Mouse (Mus musculus) thymus, adult 2 months (tissue): ENCODE data around the gene Arfgef2. TPM values are rescaled to one million over a fixed set of nuclear protein-coding genes. Genes with fewer than 3 reads are reported as not detected.

ENCODE experiments used
- DNase-seq: peaks from one replicate; pipeline ENCODE4 v3.0.0; 2021
- H3K27ac ChIP-seq: fragments of 200-500 bp; 2 replicates; pipeline ENCODE4 v1.5.1; 2012; ENCODE audit warnings: low read length, control low read depth; ENCODE audit not compliant: control insufficient read depth, insufficient read depth
- H3K27me3 ChIP-seq: fragments of 200-500 bp; 2 replicates; pipeline ENCODE4 v1.6.1; 2012; ENCODE audit warnings: mild to moderate bottlenecking, low read length, moderate library complexity, mixed read lengths; ENCODE audit not compliant: control insufficient read depth, insufficient read depth
- H3K36me3 ChIP-seq: fragments of 200-500 bp; 2 replicates; pipeline ENCODE4 v1.6.1; 2012; ENCODE audit warnings: mild to moderate bottlenecking, low read length, moderate library complexity; ENCODE audit not compliant: control insufficient read depth, insufficient read depth
- H3K4me1 ChIP-seq: fragments of 200-500 bp; replicated peaks from 2 replicates; pipeline ENCODE4 v1.6.1; 2012; ENCODE audit warnings: low read length; ENCODE audit not compliant: control insufficient read depth, insufficient read depth
- H3K4me3 ChIP-seq: fragments of 200-500 bp; 2 replicates; pipeline ENCODE4 v1.5.1; 2012; ENCODE audit warnings: mild to moderate bottlenecking, low read length, control low read depth, moderate library complexity; ENCODE audit not compliant: control insufficient read depth, insufficient read depth
- CTCF ChIP-seq: fragments of 200-500 bp; IDR thresholded peaks from 2 replicates; pipeline ENCODE4 v1.5.1; 2012; ENCODE audit warnings: mild to moderate bottlenecking, control low read depth, low read length, moderate library complexity, borderline replicate concordance; ENCODE audit not compliant: control insufficient read depth, poor library complexity, insufficient read depth; ENCODE audit errors: extremely low read depth
- POLR2A ChIP-seq: fragments of 200-500 bp; IDR thresholded peaks from 2 replicates; pipeline ENCODE4 v1.6.1; 2012; ENCODE audit warnings: mild to moderate bottlenecking, low read length, control low read depth, moderate library complexity; ENCODE audit not compliant: control insufficient read depth, poor library complexity, insufficient read depth; ENCODE audit errors: extremely low read depth
- WGBS: fragments of 180-500 bp; shearing (Covaris S2); methylation state at CpG from one replicate; pipeline ENCODE4 v1.1.7; 2018; 5-methylcytosine and 5-hydroxymethylcytosine counted together
- polyA plus RNA-seq: library from polyadenylated mRNA; depleted of rRNA; stranded (reverse); fragments of >200 nt; gene quantifications from 2 replicates; pipeline ENCODE4 v1.2.3, GENCODE M21; 2012

Gene Arfgef2
- polyA plus RNA-seq, 1 experiment = 18.7 TPM

DNA sequence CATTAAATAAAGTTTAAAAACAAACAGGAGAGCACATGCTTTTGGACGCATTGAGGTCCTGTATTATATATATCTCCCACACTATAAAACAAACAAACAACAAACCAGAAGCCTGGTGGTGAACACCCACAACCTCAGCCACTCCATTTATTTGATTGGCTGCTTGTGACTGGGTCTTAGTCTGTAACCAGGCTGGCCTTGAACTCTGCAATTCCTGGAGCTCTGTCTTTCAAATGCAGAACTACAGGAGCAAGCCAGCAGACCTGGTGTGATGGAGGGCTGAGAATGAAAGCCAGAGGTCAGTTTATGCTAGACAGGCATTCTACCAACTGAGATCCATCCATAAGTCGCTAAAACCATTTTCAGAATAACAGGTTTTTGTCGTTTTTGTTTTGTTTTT lies 94.4 kb downstream of the Arfgef2 start:
- Histone ChIP-seq H3K27me3 (no peaks in the 10 kb centered on the region), H3K36me3 (peaks cover 9% of the 10 kb centered on the region), H3K27ac (no peak overlapping the region), H3K4me1 (no peaks in the 10 kb centered on the region), H3K4me3 (no peak overlapping the region)
- 86% methylated on average over 3 of the region's 3 CpGs for WGBS
- DNase-seq = no peak
- no peak for TF ChIP-seq POLR2A
- no peak for TF ChIP-seq CTCF

DNA sequence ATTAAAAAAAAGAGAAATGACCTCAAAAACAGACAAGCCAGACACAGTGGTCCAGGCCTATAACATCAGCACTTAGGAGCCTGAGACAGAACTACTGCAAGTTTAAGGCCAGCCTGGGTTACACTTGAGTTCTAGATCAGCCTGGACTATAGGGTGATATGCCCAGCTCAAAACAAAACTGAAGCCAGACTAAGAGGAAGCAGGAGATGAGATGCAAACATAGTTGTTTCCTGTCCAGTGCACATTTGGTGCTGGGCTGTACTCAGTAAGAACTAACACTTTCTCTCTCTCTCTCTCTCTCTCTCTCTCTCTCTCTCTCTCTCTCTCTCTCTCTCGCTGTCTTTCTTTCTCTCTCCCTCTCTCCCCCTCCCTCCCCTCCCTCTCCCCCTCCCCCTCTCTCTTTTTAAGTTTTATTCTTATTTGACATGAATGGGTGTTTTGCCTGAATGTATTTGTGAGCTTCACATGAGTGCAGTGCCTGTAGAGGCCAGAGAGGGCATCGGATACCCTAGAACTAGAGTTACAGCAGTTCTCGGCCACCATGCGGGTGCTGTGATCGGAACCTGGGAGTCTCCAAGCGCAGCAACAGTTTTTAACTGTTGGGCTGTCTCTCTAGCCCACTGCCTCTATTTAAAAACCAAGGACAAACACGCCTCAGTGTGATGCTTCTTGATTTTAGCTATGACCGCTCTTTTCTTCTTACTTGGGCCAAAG lies 95.6 kb downstream of the Arfgef2 start:
- Histone ChIP-seq H3K4me3 (no peak overlapping the region), H3K4me1 (no peaks in the 10 kb centered on the region; the same call in 1 of the 2 replicates), H3K27me3 (no peaks in the 10 kb centered on the region), H3K27ac (no peak overlapping the region), H3K36me3 (peaks cover under 1% of the 10 kb centered on the region; the same call in 1 of the 2 replicates)
- no peak for DNase-seq
- 92% methylated on average over 8 of the region's 8 CpGs for WGBS
- TF ChIP-seq POLR2A = no peak
- TF ChIP-seq CTCF = no peak

DNA sequence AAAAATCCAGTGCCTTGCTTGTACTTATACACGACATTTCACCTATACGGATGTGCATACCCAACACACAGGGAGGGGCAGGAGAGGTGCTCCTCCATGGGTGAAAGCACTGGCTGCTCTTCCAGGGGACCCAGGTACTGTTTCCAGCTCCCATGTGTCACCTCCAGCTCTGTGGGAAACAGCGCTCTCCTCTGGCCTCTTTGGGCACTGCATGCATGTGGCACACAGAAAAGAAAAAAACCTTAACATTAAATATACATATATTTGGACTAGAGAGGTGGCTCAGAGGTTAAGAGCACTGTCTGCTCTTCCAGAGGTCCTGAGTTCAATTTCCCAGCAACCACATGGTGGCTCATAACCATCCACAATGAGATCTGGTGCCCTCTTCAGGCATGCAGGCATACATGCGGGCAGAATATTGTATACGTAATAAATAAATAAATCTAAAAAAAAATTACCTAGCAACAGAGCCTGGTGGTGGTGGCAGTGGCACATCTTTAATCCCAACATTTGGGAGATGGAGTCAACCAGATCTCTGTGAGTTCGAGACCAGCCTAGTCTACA lies 98.4 kb downstream of the Arfgef2 start:
- no peaks in the 10 kb centered on the region for H3K27me3 ChIP-seq
- 95% methylated on average over 6 of the region's 6 CpGs for WGBS
- TF ChIP-seq CTCF (no peak), POLR2A (no peak)

DNA sequence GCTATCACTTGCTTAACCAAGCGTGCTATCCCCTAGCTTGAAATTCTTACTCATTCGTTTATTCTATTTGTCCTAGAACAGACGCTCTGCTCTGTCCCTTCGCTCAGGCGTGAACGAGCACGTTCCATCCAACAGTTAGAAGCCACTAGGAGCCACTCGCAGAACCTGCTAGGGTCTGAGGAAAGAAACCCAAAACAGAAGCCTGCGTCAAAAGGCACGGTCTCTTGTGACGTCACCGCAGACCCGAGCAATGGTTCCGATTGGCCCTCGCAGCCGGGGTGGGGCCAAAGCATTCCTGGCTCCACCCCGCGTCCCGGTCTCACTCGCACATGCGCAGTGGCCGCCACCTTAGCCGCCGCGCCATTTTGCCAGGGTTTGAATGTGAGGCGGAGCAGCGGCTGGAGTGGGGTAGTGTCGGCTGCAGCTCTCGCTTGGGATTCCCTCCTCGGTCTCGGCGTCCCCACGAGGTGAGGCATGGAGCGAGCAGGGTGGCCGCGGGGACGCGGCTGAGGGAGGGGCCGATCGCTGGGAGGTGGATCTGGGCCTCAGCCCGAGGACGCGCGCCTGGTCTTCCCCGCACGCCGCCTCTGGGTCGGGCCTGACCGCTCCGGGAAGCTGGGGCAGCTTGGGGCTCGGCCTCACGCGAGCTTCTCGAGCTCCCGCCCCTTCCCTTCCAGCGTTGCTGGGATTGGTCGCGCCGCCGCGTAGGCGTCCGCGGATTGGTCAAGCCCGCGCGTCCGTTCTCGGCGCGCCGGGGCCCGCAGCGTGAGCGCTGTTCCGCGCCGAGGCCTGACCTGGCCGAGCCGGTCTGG lies 100.5 kb downstream of the Arfgef2 start, which contains the start of gene Cse1l:
Cse1l (plus strand) TSS at position 330 of the 812 bp plus-strand sequence.
- Histone ChIP-seq H3K4me3 (peak within 1 kb of the TSS; percentile 56), H3K36me3 (no peaks in the 10 kb centered on the region), H3K4me1 (peaks cover 7% of the 10 kb centered on the region), H3K27ac (peak within 1 kb of the TSS; percentile 58), H3K27me3 (no peaks in the 10 kb centered on the region)
- TF ChIP-seq CTCF (peak; percentile 62; the same call in 1 of the 2 replicates), POLR2A (peak; percentile 84)
- under 1% methylated on average over 80 of the region's 80 CpGs for WGBS
- peak; percentile 97 for DNase-seq

More for the DNA sequence above, 98.4 kb downstream of the Arfgef2 start:
- Histone ChIP-seq H3K4me1 (peaks cover 7% of the 10 kb centered on the region), H3K27ac (no peak overlapping the region), H3K36me3 (no peaks in the 10 kb centered on the region), H3K4me3 (no peak overlapping the region)
- DNase-seq = no peak

DNA sequence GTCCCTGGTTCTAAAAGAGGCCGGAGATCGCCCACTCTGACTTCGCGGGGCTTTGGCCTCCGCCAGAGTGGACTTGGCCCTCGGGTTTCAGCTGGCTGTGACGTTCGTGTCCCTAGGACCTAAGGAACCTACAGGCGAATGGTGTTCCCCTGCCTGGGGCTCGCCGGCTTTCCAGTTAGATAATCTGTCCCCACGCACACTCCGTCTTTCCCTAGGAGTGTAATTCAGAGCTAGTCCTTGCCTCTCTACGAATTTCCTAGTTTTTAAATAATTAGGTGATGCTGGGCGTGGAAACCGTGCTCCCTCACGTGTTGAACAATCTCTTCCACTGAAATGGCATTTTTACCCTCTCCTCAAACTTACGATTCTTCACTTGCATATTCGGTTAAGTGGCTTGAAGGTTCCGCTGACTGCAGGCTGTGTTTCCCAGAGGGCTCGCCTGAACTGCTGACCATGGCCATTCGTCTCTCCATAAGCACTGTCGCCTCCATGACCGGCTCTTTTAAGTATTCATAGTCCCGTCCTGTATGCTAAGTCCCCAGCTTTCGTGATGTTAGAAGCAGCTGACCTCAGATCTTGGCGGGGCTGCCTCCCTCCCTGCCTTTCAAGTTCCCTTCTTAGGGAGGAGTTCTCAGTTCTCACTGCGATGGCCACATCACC lies 101.3 kb downstream of the Arfgef2 start:
- TF ChIP-seq CTCF (no peak), POLR2A (no peak; the same call in 1 of the 2 replicates)
- no peak overlapping the region for H3K27ac ChIP-seq
- H3K4me1 ChIP-seq = peaks cover 7% of the 10 kb centered on the region
- WGBS = under 1% methylated on average over 28 of the region's 28 CpGs
- no peaks in the 10 kb centered on the region for H3K36me3 ChIP-seq
- peak overlapping the region; percentile 56 for H3K4me3 ChIP-seq
- DNase-seq = no peak
- H3K27me3 ChIP-seq = no peaks in the 10 kb centered on the region

DNA sequence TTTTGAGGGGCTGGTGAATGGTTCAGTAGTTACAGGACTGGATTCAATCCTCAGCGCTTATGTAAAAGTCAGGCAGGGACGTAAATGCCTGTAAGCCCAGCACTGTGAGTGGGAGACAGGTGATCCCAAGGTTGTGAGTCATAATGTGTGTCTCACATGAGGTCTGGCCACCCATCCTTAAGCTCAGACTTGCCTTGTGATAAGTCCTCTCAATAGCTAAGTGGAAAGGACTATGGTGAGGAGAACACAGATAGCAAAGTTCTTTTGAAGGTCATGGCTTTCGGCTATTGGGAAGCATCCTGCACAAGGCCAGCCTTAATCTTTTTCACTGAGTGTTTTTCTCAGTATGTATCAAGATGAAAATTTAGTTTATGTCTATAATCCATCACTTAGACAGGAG lies 104.3 kb downstream of the Arfgef2 start:
- WGBS = 98% methylated on average over 3 of the region's 3 CpGs
- H3K27me3 ChIP-seq = no peaks in the 10 kb centered on the region
- H3K4me3 ChIP-seq = no peak overlapping the region
- no peaks in the 10 kb centered on the region for H3K36me3 ChIP-seq
- no peak for DNase-seq
- TF ChIP-seq CTCF (no peak), POLR2A (no peak)
- H3K4me1 ChIP-seq = peaks cover 7% of the 10 kb centered on the region
- no peak overlapping the region for H3K27ac ChIP-seq
